Mouse (Mus musculus) midbrain, embryonic 16.5 days (tissue): Measurements from ENCODE around the gene Golgb1. TPM values are rescaled to one million over a fixed set of nuclear protein-coding genes. Genes with fewer than 3 reads are reported as not detected.

Experiments
- ATAC-seq: fragments of 200-750 bp; cut with Nextera tagmentation; 2 replicates; pipeline ENCODE4 v1.8.0; 2017; ENCODE audit warnings: moderate TSS enrichment
- H3K27ac ChIP-seq: fragments of 300-500 bp; sonication (generic); 2 replicates; pipeline ENCODE4 v1.5.1; 2014; ENCODE audit warnings: mild to moderate bottlenecking, low read length, mixed read lengths
- H3K27me3 ChIP-seq: fragments of 300-500 bp; sonication (generic); 2 replicates; pipeline ENCODE4 v1.6.1; 2014; ENCODE audit warnings: low read depth, low read length, mixed read lengths; ENCODE audit not compliant: control insufficient read depth, insufficient read depth
- H3K36me3 ChIP-seq: fragments of 300-500 bp; sonication (generic); 2 replicates; pipeline ENCODE4 v1.6.1; 2014; ENCODE audit warnings: mild to moderate bottlenecking, low read length, moderate library complexity, mixed read lengths; ENCODE audit not compliant: control insufficient read depth, insufficient read depth
- H3K4me1 ChIP-seq: fragments of 300-500 bp; sonication (generic); 2 replicates; pipeline ENCODE4 v1.6.1; 2014; ENCODE audit warnings: mild to moderate bottlenecking, low read length, mixed read lengths; ENCODE audit not compliant: control insufficient read depth, insufficient read depth
- H3K4me2 ChIP-seq: fragments of 300-500 bp; sonication (generic); 2 replicates; pipeline ENCODE4 v1.6.1; 2014; ENCODE audit warnings: mild to moderate bottlenecking, low read length, mixed read lengths
- H3K4me3 ChIP-seq: fragments of 300-500 bp; sonication (generic); 2 replicates; pipeline ENCODE4 v1.5.1; 2014; ENCODE audit warnings: low read depth, mild to moderate bottlenecking, low read length, moderate library complexity, mixed read lengths
- H3K9ac ChIP-seq: fragments of 300-500 bp; sonication (generic); 2 replicates; pipeline ENCODE4 v1.6.1; 2014; ENCODE audit warnings: low read depth, low read length, mixed read lengths
- H3K9me3 ChIP-seq: fragments of 300-500 bp; sonication (generic); replicated peaks from 2 replicates; pipeline ENCODE4 v1.6.1; 2014; ENCODE audit warnings: mild to moderate bottlenecking, low read length, mixed read lengths; ENCODE audit not compliant: control insufficient read depth, poor library complexity, severe bottlenecking
- WGBS: fragments of 180-500 bp; shearing (Covaris S2); extraction: QIAGEN DNeasy Blood & Tissue Kit; methylation state at CpG from one replicate; pipeline ENCODE4 v1.1.7; 2014; 5-methylcytosine and 5-hydroxymethylcytosine counted together
- polyA plus RNA-seq: library from polyadenylated mRNA; unstranded; fragments of >200 nt; fragmentation: Nextera tagmentation; extraction: Ambion mirVana; gene quantifications from 2 replicates; pipeline ENCODE4 v1.2.1, GENCODE M21; 2015

Gene Golgb1
- polyA plus RNA-seq, 1 experiment from 2014 or later, result 75.2 TPM

DNA sequence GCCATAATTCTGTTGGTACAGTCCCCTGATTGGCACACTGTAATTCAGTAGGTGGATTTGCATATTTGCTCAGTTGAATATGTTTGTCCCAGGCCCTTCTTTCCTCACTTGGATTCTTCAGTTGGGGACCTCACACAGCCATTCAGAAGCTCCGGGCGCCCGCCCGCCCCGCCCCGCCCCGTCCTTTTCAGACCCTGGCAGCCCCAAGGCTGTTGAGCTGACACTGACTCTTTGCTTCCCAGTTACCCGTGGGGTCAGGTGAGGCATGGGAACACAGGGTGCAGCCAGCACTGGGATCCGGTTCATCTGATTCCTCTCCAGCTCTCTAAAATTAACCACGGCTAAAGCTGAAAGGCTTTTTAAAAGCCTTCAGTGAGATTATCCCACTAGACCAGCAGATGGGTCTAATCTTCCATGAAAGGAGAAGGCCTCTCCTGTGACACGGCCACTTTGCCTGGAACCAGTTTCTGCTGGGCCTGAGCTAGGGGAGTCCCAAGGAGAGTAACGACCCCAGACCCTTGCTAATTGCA is 70.0 kb downstream of the Golgb1 start:
- Histone ChIP-seq H3K4me3 (no peak overlapping the region), H3K27ac (no peak overlapping the region), H3K9ac (no peak overlapping the region), H3K36me3 (no peaks in the 10 kb centered on the region), H3K9me3 (no peaks in the 10 kb centered on the region), H3K27me3 (no peaks in the 10 kb centered on the region), H3K4me2 (no peak overlapping the region; the same call in 1 of the 2 replicates), H3K4me1 (no peaks in the 10 kb centered on the region)
- WGBS, result 15% methylated on average over 12 of the region's 12 CpGs
- ATAC-seq, result peak; percentile 73

DNA sequence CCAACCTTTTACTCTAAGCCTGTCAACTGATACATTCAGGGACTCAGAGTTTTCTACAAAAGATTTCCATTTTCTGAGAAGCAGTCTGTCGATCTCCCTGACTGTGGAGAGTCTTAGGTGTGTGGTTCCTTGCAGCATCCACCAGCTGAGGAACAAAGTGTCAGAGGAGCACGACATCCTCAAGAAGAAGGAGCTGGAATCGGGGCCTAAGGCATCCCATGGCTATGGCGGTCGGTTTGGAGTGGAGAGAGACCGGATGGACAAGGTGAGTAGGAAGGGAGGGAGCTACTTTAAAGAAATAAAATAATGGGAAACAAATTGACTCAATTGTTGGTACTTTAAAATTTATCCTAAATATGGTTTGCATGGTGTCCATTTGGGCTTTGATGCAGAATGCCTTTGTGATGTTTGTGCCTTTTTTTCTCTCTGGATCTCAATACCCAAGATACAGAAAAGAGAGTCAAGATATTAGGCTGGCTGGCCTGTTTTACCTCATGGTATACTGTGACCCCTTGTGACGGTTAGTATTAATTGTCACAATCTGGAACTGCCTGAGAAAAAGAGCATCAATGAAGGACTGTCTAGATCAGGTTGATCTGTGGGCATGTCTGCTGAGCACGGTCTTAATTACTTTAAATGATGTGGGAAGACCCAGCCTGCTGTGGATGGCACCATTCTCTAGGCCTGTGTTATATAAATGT is 71.7 kb downstream of the Golgb1 start:
- Histone ChIP-seq H3K4me3 (no peak overlapping the region), H3K9me3 (no peaks in the 10 kb centered on the region), H3K4me1 (no peaks in the 10 kb centered on the region), H3K9ac (no peak overlapping the region), H3K27ac (no peak overlapping the region), H3K4me2 (no peak overlapping the region), H3K27me3 (no peaks in the 10 kb centered on the region), H3K36me3 (no peaks in the 10 kb centered on the region)
- 85% methylated on average over 8 of the region's 8 CpGs for WGBS
- no peak for ATAC-seq

DNA sequence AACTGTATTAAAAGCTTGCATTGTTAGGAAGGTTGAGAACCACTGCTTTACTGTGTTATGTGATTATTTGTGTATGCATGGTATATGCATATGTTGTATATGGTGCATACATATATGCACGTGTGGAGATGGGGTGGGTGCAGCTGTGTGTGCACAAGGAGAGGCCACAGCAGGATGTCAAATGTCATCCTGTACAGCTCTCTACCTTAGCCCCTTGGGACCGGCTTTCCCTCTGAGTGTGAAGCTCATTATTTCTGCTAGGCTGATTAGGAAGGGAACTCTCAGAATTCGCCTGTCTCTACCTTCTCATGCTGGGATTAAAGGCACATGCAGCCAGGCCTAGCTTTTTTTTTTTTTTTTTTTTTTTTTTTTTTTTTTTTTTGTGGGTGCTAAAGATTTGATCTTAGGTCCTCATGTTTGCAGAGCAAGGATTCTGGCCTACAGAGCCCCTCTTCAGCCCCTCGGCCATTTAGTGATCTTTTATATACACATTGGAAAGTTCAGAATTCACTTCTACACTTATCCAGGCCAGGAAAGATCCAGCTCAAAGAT is 72.8 kb downstream of the Golgb1 start:
- WGBS, result 48% methylated on average over 4 of the region's 4 CpGs
- Histone ChIP-seq H3K36me3 (no peaks in the 10 kb centered on the region), H3K9me3 (no peaks in the 10 kb centered on the region), H3K9ac (no peak overlapping the region), H3K4me3 (no peak overlapping the region), H3K4me1 (no peaks in the 10 kb centered on the region), H3K27me3 (no peaks in the 10 kb centered on the region), H3K4me2 (no peak overlapping the region), H3K27ac (no peak overlapping the region)
- no peak for ATAC-seq

DNA sequence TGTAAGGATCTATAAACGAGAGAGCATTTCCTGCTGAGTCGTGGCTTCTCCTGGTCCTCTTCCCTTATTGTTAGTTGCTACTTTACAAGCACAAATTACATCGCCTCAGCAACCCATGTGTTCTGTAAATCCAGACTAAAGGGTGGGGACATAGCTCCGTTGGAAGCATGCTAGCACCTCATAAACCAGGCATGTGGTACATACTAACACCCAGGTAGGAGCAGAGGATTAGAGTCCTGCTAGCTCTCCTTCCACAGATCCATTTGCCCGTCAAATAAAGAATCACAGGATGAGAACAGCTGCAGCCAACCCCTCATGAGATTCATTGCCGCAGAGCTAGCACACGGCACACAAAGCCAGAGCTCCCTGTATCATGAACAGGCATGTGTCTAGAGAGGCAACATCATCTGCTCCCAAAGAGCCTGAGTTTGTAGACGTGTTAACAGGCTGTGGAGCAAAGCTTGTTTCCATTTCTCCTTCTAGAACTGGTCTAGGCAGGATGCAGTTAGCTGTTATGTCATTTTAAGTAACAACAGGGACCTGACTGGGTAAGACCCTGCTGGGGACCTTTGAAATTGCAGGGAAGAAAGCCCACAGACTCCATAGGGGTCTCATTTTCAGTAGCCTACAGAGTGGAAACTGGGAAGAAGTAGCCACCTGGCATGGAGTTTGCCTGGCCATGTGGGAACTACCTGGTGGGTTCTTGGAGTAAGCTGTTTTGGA is 74.8 kb downstream of the Golgb1 start:
- 61% methylated on average over 8 of the region's 8 CpGs for WGBS
- no peak overlapping the region for H3K4me3 ChIP-seq
- H3K36me3 ChIP-seq, result no peaks in the 10 kb centered on the region
- ATAC-seq, result no peak
- H3K27ac ChIP-seq, result no peak overlapping the region
- H3K4me2 ChIP-seq, result no peak overlapping the region
- H3K4me1 ChIP-seq, result no peaks in the 10 kb centered on the region
- no peaks in the 10 kb centered on the region for H3K27me3 ChIP-seq
- H3K9me3 ChIP-seq, result no peaks in the 10 kb centered on the region
- H3K9ac ChIP-seq, result no peak overlapping the region

DNA sequence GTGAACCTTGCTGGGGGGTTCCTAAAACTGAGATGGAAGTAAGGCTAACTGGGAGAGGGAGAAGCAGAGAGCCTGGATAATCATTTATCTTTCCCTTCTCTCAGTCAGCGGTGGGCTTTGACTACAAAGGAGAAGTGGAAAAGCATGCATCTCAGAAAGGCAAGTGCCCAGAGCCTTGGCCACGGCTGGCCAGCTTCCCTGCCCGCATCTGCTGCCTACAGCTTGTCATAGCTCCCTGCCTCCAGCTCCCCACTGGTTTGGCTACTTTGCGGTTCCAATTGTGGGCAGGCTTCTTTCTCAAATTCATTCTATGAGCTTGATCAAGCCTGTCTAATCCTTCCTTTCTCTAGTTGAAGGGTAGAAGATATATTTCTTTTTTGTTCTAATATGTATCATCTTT is 76.1 kb downstream of the Golgb1 start:
- 16% methylated on average over 4 of the region's 4 CpGs for WGBS
- ATAC-seq, result no peak
- H3K9ac ChIP-seq, result no peak overlapping the region
- H3K9me3 ChIP-seq, result no peaks in the 10 kb centered on the region
- no peak overlapping the region for H3K4me2 ChIP-seq
- no peaks in the 10 kb centered on the region for H3K36me3 ChIP-seq
- H3K27ac ChIP-seq, result no peak overlapping the region
- H3K4me3 ChIP-seq, result no peak overlapping the region
- no peaks in the 10 kb centered on the region for H3K27me3 ChIP-seq
- H3K4me1 ChIP-seq, result no peaks in the 10 kb centered on the region

DNA sequence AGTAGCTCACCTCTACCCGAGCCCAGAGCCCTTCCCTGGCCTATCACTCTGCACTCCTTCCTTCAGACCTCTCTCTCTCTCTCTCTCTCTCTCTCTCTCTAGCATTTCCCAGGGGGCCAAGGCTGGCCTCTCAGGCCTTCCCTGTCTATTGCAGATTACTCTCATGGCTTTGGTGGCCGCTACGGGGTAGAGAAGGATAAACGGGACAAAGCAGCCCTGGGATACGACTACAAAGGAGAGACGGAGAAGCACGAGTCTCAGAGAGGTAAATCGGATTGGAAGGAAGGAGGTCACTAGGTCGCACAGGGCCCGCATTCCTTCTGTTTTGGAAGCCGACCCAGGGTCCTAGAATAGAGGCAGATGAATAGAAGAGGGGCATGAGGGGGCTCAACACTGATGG is 80.2 kb downstream of the Golgb1 start:
- Histone ChIP-seq H3K9ac (no peak overlapping the region), H3K27ac (no peak overlapping the region), H3K36me3 (no peaks in the 10 kb centered on the region), H3K9me3 (no peaks in the 10 kb centered on the region), H3K27me3 (no peaks in the 10 kb centered on the region), H3K4me2 (no peak overlapping the region), H3K4me3 (no peak overlapping the region), H3K4me1 (no peaks in the 10 kb centered on the region)
- ATAC-seq, result no peak
- 20% methylated on average over 11 of the region's 11 CpGs for WGBS

DNA sequence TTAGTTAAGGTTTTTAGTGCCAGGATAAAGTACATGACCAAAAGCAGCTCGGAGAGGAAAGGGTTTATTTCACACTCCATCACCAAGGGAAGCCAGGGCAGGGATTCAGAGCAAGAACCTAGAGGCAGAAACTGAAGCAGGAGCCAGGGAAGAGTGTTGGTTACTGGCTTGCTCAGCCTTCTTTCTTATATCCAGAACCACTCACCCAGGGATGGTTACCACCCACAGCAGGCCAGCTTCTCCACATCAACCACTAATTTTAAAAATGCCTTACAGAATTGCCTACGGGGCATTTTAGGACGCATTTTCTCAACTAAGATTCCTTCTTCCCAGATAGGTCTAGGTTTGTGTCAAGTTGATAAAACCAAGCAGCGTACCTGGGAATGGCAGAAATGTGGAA is 88.5 kb downstream of the Golgb1 start:
- no peak overlapping the region for H3K4me3 ChIP-seq
- H3K9ac ChIP-seq, result no peak overlapping the region
- H3K4me1 ChIP-seq, result no peaks in the 10 kb centered on the region
- H3K36me3 ChIP-seq, result no peaks in the 10 kb centered on the region
- H3K9me3 ChIP-seq, result no peaks in the 10 kb centered on the region
- H3K4me2 ChIP-seq, result no peak overlapping the region
- ATAC-seq, result no peak
- H3K27me3 ChIP-seq, result no peaks in the 10 kb centered on the region
- WGBS, result 90% methylated on average over 4 of the region's 4 CpGs
- no peak overlapping the region for H3K27ac ChIP-seq

DNA sequence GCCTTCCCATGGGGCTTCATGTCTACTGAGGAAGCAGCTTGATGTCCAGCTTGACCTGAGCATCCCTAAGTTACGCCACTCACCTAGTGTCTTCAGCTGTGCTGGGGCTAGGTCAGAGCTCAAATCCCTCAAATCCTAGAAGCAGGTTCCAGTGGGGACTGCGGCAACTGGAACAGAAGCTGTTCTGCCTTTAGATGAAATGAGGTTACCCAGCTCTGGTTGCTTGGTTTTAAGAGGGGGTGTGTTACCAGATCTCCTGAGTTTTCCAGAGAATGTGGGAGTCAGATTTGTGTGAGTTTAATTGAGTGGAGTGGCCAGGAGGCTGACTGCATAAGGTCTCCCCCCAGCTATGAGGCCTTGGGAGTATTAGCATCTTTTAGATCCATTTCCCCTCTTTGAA is 104.2 kb downstream of the Golgb1 start:
- H3K27ac ChIP-seq, result no peak overlapping the region
- H3K9ac ChIP-seq, result no peak overlapping the region
- no peaks in the 10 kb centered on the region for H3K36me3 ChIP-seq
- H3K4me3 ChIP-seq, result no peak overlapping the region
- WGBS, result 95% methylated on average over 2 of the region's 2 CpGs
- H3K27me3 ChIP-seq, result no peaks in the 10 kb centered on the region
- no peaks in the 10 kb centered on the region for H3K4me1 ChIP-seq
- ATAC-seq, result no peak
- no peak overlapping the region for H3K4me2 ChIP-seq
- no peaks in the 10 kb centered on the region for H3K9me3 ChIP-seq
